Mouse (Mus musculus) neural tube, embryonic 11.5 days (tissue): Measurements from ENCODE around the gene Exoc3l2. TPM values are rescaled to one million over a fixed set of nuclear protein-coding genes. Genes with fewer than 3 reads are reported as not detected.
"Not testable (repeated sequence)": the region's sequence is repeated elsewhere in the genome, so short reads cannot be mapped to it uniquely, and the experiment has no call there.

ENCODE experiments used
- ATAC-seq: fragments of 200-750 bp; cut with Nextera tagmentation; 2 replicates; pipeline ENCODE4 v1.8.0; 2017; ENCODE audit warnings: moderate number of reproducible peaks, mild to moderate bottlenecking, moderate TSS enrichment, moderate library complexity; ENCODE audit not compliant: insufficient read depth, low FRiP score, low TSS enrichment
- DNase-seq: peaks from one replicate; pipeline ENCODE4 v3.0.0-alpha.2; 2015; ENCODE audit warnings: low spot score
- H3K27ac ChIP-seq: fragments of 300-500 bp; sonication (generic); 2 replicates; pipeline ENCODE4 v1.5.1; 2014; ENCODE audit warnings: low read depth, mild to moderate bottlenecking, low read length
- H3K27me3 ChIP-seq: fragments of 300-500 bp; sonication (generic); 2 replicates; pipeline ENCODE4 v1.6.1; 2014; ENCODE audit warnings: mild to moderate bottlenecking, low read length, mixed read lengths; ENCODE audit not compliant: control insufficient read depth, insufficient read depth
- H3K36me3 ChIP-seq: fragments of 300-500 bp; sonication (generic); 2 replicates; pipeline ENCODE4 v1.6.1; 2014; ENCODE audit warnings: mild to moderate bottlenecking, low read length, moderate library complexity, mixed read lengths; ENCODE audit not compliant: control insufficient read depth, insufficient read depth
- H3K4me1 ChIP-seq: fragments of 300-500 bp; sonication (generic); 2 replicates; pipeline ENCODE4 v1.6.1; 2014; ENCODE audit warnings: low read length, mixed read lengths; ENCODE audit not compliant: control insufficient read depth, insufficient read depth
- H3K4me2 ChIP-seq: fragments of 300-500 bp; sonication (generic); 2 replicates; pipeline ENCODE4 v1.6.1; 2014; ENCODE audit warnings: low read depth, mild to moderate bottlenecking, moderate library complexity
- H3K4me3 ChIP-seq: fragments of 300-500 bp; sonication (generic); 2 replicates; pipeline ENCODE4 v1.5.1; 2014; ENCODE audit warnings: low read depth, low read length
- H3K9ac ChIP-seq: fragments of 300-500 bp; sonication (generic); 2 replicates; pipeline ENCODE4 v1.6.1; 2014; ENCODE audit warnings: mild to moderate bottlenecking, low read length
- H3K9me3 ChIP-seq: fragments of 300-500 bp; sonication (generic); 2 replicates; pipeline ENCODE4 v1.6.1; 2016; ENCODE audit warnings: low read length; ENCODE audit not compliant: control insufficient read depth
- WGBS: fragments of 180-500 bp; shearing (Covaris S2); extraction: QIAGEN DNeasy Blood & Tissue Kit; methylation state at CpG from one replicate; pipeline ENCODE4 v1.1.7; 2014; 5-methylcytosine and 5-hydroxymethylcytosine counted together
- polyA plus RNA-seq: library from polyadenylated mRNA; unstranded; fragments of >200 nt; fragmentation: Nextera tagmentation; extraction: Ambion mirVana; gene quantifications from 2 replicates; pipeline ENCODE4 v1.2.1, GENCODE M21; 2014

Exoc3l2 gene
- polyA plus RNA-seq, 1 experiment from 2014 or later: 1.6 TPM

GRCm38 (mm10) chr7:19511934-19512333 lies 48.8 kb downstream of the Exoc3l2 start:
- H3K9me3 ChIP-seq, H3K27me3 ChIP-seq, H3K27ac ChIP-seq, H3K4me2 ChIP-seq, H3K4me3 ChIP-seq, H3K9ac ChIP-seq, H3K4me1 ChIP-seq, ATAC-seq, H3K36me3 ChIP-seq, DNase-seq: not testable (repeated sequence)
- 74% methylated on average over 7 of the region's 7 CpGs for WGBS

DNA sequence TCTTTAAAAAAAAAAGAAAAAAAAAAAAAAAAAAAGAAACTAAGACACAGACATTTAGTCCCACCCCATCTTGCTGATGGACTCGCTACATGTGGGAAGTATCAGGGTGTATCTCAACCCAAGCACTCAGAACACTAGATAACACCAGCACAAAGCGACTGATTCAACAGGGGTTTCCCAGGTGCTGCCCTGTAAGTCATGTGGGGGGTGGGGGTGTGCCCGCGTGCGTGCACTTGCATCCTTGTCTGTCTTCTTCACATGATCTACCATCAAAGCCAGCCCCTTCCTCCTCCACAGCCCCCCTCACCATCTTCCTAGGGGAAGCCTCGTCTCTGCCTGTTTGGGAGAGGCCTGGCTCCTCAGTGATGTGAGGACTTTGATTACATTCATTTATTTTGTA lies 49.2 kb downstream of the Exoc3l2 start:
- Histone ChIP-seq H3K4me2 (no peak overlapping the region), H3K36me3 (no peaks in the 10 kb centered on the region), H3K4me1 (peaks cover 10% of the 10 kb centered on the region), H3K27ac (no peak overlapping the region), H3K9me3 (no peaks in the 10 kb centered on the region), H3K27me3 (peaks cover 5% of the 10 kb centered on the region; the same call in 1 of the 2 replicates), H3K4me3 (no peak overlapping the region), H3K9ac (no peak overlapping the region)
- ATAC-seq (no peak), DNase-seq (no peak)
- 78% methylated on average over 6 of the region's 6 CpGs for WGBS

DNA sequence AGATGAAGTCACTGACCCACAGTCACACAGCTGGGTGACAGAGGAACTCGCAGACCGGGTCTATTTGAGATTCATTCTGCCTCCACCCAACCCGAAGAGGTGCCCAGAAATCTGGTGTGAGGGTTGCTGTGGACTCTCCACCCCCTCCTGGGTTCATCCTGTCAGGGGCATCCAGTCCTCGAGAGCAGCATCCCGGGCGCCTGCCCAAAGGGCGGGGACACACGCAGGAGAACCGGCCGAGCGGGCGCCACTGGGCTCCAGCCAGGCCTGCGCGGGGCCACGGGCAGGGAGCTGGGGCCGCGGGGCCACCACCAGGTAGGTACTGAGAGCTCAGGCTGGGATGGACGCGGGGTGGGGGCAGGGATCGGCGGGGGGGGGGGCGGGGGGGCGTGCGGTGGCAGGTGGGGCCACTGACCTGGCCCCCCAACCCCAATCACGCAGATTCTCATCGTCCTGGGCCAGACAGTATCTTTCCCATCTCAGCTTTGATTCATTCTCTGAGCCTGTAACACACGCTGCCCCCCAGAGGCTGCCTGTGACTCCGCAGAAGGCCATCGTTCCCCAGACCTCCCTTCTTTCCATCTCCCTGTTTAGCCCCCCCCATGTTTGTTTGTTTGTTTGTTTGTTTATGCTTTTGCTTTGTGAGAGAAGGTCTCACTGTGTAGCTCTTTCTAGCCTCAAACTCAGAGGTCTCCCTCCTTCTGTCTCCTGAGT lies 54.7 kb downstream of the Exoc3l2 start, which contains the start of gene Nkpd1:
Nkpd1 (plus strand) TSS at position 187 of the 714 bp plus-strand sequence.
- Histone ChIP-seq H3K9ac (peak within 1 kb of the TSS; percentile 36; the same call in 1 of the 2 replicates), H3K4me2 (peak within 1 kb of the TSS; percentile 40), H3K27me3 (peaks cover 51% of the 10 kb centered on the region), H3K36me3 (no peaks in the 10 kb centered on the region), H3K4me3 (no peak within 1 kb of the TSS; the same call in 1 of the 2 replicates), H3K27ac (no peak within 1 kb of the TSS), H3K4me1 (no peaks in the 10 kb centered on the region), H3K9me3 (no peaks in the 10 kb centered on the region)
- ATAC-seq (no peak; the same call in 1 of the 2 replicates), DNase-seq (no peak)
- 5% methylated on average over 22 of the region's 29 CpGs for WGBS

DNA sequence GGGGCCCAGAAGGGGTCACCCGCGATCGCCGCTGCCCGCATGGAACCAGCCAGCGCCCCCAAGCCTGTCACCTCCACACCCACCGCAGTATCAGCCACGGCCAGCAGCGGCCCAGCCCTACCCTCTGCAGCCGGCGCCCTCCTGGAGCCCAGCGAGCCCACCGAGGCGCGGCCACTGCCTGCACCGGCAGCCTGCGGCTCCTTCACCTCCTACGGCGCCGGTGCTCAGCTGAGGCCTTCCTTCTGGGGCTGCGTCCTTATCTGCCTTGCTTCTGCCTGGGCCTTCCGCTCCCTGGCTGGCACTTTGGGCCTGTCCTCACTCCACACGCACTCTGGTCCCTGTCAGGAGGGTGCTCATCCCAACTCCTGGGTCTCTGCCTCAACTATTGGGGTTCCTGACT lies 56.9 kb downstream of the Exoc3l2 start:
- DNase-seq: no peak
- 5% methylated on average over 21 of the region's 23 CpGs for WGBS
- Histone ChIP-seq H3K27ac (no peak overlapping the region), H3K4me3 (peak overlapping the region; percentile 21), H3K4me1 (peaks cover 14% of the 10 kb centered on the region), H3K9me3 (no peaks in the 10 kb centered on the region), H3K9ac (peak overlapping the region; percentile 41; the same call in 1 of the 2 replicates), H3K36me3 (no peaks in the 10 kb centered on the region), H3K27me3 (peaks cover 74% of the 10 kb centered on the region), H3K4me2 (peak overlapping the region; percentile 40)
- ATAC-seq: no peak

- Histone ChIP-seq H3K27me3 (peaks cover 70% of the 10 kb centered on the region), H3K4me3 (peak overlapping the region; percentile 34), H3K4me1 (peaks cover 14% of the 10 kb centered on the region), H3K36me3 (no peaks in the 10 kb centered on the region; the same call in 1 of the 2 replicates), H3K9ac (no peak overlapping the region), H3K27ac (no peak overlapping the region), H3K9me3 (no peaks in the 10 kb centered on the region), H3K4me2 (peak overlapping the region; percentile 65)
- DNase-seq (peak; percentile 47), ATAC-seq (0 out of 2 replicates have a peak, but pooled peaks have one; percentile 8)
- 14% methylated on average over 72 of the region's 72 CpGs for WGBS
These were observed 60.1 kb downstream of the Exoc3l2 start for GRCm38 (mm10) chr7:19523017-19523756.

DNA sequence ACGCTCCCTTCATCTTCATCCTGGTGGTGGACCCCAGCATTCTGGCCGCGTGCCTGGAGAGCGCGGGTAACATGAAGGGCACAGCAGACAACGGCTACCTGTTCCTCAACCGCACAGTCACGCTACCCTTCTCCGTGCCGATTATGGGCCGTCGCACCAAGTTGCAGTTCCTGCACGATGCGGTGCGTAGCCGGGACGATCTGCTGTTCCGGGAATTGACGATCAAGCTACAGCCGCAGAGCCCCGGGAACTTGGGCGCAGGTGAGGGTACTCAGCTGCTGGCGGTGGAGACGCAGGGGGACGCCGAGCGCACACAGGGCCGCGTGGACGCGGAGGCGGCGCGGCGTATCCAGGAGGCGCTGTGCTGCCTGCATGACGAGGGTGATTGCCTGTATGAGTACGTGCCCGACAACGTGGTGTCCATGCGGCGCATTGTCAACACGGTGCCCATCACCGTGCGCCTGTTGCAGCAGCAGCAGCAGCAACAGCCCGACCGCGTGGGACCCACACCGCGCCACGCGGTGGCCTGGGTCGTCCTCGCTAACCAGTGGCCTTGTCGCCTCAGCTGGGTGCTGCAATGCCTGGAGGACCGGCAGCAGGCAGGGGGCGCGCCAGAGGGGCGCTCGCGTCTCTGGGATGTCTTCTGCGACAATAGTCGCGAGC lies 60.8 kb downstream of the Exoc3l2 start:
- ATAC-seq (peak; percentile 37), DNase-seq (peak; percentile 76)
- WGBS: 1% methylated on average over 64 of the region's 64 CpGs
- Histone ChIP-seq H3K9me3 (no peaks in the 10 kb centered on the region), H3K4me3 (peak overlapping the region; percentile 34), H3K27me3 (peaks cover 64% of the 10 kb centered on the region), H3K4me2 (peak overlapping the region; percentile 65), H3K36me3 (peaks cover 2% of the 10 kb centered on the region; the same call in 1 of the 2 replicates), H3K9ac (peak overlapping the region; percentile 39), H3K4me1 (peaks cover 14% of the 10 kb centered on the region), H3K27ac (no peak overlapping the region)

GRCm38 (mm10) chr7:19524420-19525104 lies 61.4 kb downstream of the Exoc3l2 start:
- WGBS: 13% methylated on average over 24 of the region's 24 CpGs
- H3K4me1 ChIP-seq: peaks cover 14% of the 10 kb centered on the region
- DNase-seq (no peak), ATAC-seq (no peak)
- no peaks in the 10 kb centered on the region for H3K9me3 ChIP-seq
- peak overlapping the region; percentile 39 for H3K9ac ChIP-seq
- peak overlapping the region; percentile 34 for H3K4me3 ChIP-seq
- H3K27ac ChIP-seq: no peak overlapping the region
- peak overlapping the region; percentile 65 for H3K4me2 ChIP-seq
- peaks cover 57% of the 10 kb centered on the region for H3K27me3 ChIP-seq
- H3K36me3 ChIP-seq: peaks cover 2% of the 10 kb centered on the region; the same call in 1 of the 2 replicates

GRCm38 (mm10) chr7:19525105-19525481 lies 62.0 kb downstream of the Exoc3l2 start:
- no peak overlapping the region for H3K4me2 ChIP-seq
- H3K36me3 ChIP-seq: peaks cover 2% of the 10 kb centered on the region; the same call in 1 of the 2 replicates
- H3K4me3 ChIP-seq: no peak overlapping the region
- ATAC-seq (no peak), DNase-seq (no peak)
- no peak overlapping the region for H3K27ac ChIP-seq
- H3K4me1 ChIP-seq: peaks cover 14% of the 10 kb centered on the region
- H3K27me3 ChIP-seq: peaks cover 52% of the 10 kb centered on the region
- 70% methylated on average over 2 of the region's 2 CpGs for WGBS
- no peak overlapping the region for H3K9ac ChIP-seq
- no peaks in the 10 kb centered on the region for H3K9me3 ChIP-seq
